Mouse (Mus musculus) hindbrain, embryonic 15.5 days (tissue): ENCODE results near the gene Zbtb20. TPM values are rescaled to one million over a fixed set of nuclear protein-coding genes. Genes with fewer than 3 reads are reported as not detected.

ENCODE experiments used
- ATAC-seq: fragments of 200-750 bp; cut with Nextera tagmentation; 2 replicates; pipeline ENCODE4 v1.8.0; 2017; ENCODE audit warnings: low read depth, moderate number of reproducible peaks, moderate TSS enrichment; ENCODE audit not compliant: low FRiP score
- H3K27ac ChIP-seq: fragments of 300-500 bp; sonication (generic); replicated peaks from 2 replicates; pipeline ENCODE4 v1.5.1; 2015; ENCODE audit warnings: mild to moderate bottlenecking, inconsistent platforms
- H3K27me3 ChIP-seq: fragments of 300-500 bp; sonication (generic); 2 replicates; pipeline ENCODE4 v1.6.1; 2015; ENCODE audit warnings: control low read depth, inconsistent platforms
- H3K36me3 ChIP-seq: fragments of 300-500 bp; sonication (generic); 2 replicates; pipeline ENCODE4 v1.6.1; 2015; ENCODE audit warnings: control low read depth, inconsistent platforms
- H3K4me1 ChIP-seq: fragments of 300-500 bp; sonication (generic); replicated peaks from 2 replicates; pipeline ENCODE4 v1.6.1; 2015; ENCODE audit warnings: control low read depth, inconsistent platforms
- H3K4me2 ChIP-seq: fragments of 300-500 bp; sonication (generic); 2 replicates; pipeline ENCODE4 v1.6.1; 2015; ENCODE audit warnings: moderate library complexity, mild to moderate bottlenecking, inconsistent platforms
- H3K4me3 ChIP-seq: fragments of 300-500 bp; sonication (generic); 2 replicates; pipeline ENCODE4 v1.5.1; 2015; ENCODE audit warnings: mild to moderate bottlenecking, inconsistent platforms
- H3K9ac ChIP-seq: fragments of 300-500 bp; sonication (generic); 2 replicates; pipeline ENCODE4 v1.6.1; 2015; ENCODE audit warnings: inconsistent platforms
- H3K9me3 ChIP-seq: fragments of 300-500 bp; sonication (generic); 2 replicates; pipeline ENCODE4 v1.6.1; 2016; ENCODE audit warnings: control low read depth, inconsistent platforms
- WGBS: fragments of 180-500 bp; shearing (Covaris S2); methylation state at CpG from one replicate; pipeline ENCODE4 v1.1.7; 2015; 5-methylcytosine and 5-hydroxymethylcytosine counted together
- polyA plus RNA-seq: library from polyadenylated mRNA; unstranded; fragments of >200 nt; fragmentation: Nextera tagmentation; extraction: Ambion mirVana; gene quantifications from 2 replicates; pipeline ENCODE4 v1.2.1, GENCODE M21; 2015

The Zbtb20 gene
- polyA plus RNA-seq, 1 experiment from 2014 or later = 60.9 TPM

- Histone ChIP-seq H3K4me3 (no peak overlapping the region), H3K4me1 (no peaks in the 10 kb centered on the region), H3K9me3 (no peaks in the 10 kb centered on the region), H3K4me2 (no peak overlapping the region), H3K9ac (no peak overlapping the region), H3K36me3 (no peaks in the 10 kb centered on the region), H3K27me3 (no peaks in the 10 kb centered on the region), H3K27ac (no peak overlapping the region)
- 19% methylated on average over 2 of the region's 2 CpGs for WGBS
- no peak for ATAC-seq
These were observed 296.5 kb downstream of the Zbtb20 start for GRCm38 (mm10) chr16:43172139-43172538.

GRCm38 (mm10) chr16:43172912-43173311 lies 297.2 kb downstream of the Zbtb20 start:
- H3K9me3 ChIP-seq = no peaks in the 10 kb centered on the region

GRCm38 (mm10) chr16:43174815-43175214 lies 299.1 kb downstream of the Zbtb20 start:
- Histone ChIP-seq H3K27me3 (no peaks in the 10 kb centered on the region), H3K9me3 (no peaks in the 10 kb centered on the region), H3K4me1 (no peaks in the 10 kb centered on the region), H3K36me3 (no peaks in the 10 kb centered on the region), H3K9ac (no peak overlapping the region), H3K4me3 (no peak overlapping the region), H3K27ac (no peak overlapping the region), H3K4me2 (no peak overlapping the region)
- no peak for ATAC-seq
- WGBS = 91% methylated on average over 2 of the region's 2 CpGs

More at GRCm38 (mm10) chr16:43172912-43173311, 297.2 kb downstream of the Zbtb20 start:
- peak; percentile 59; the same call in 1 of the 2 replicates for ATAC-seq
- Histone ChIP-seq H3K4me3 (no peak overlapping the region), H3K27me3 (no peaks in the 10 kb centered on the region), H3K4me1 (no peaks in the 10 kb centered on the region), H3K36me3 (no peaks in the 10 kb centered on the region), H3K27ac (no peak overlapping the region), H3K9ac (no peak overlapping the region), H3K4me2 (no peak overlapping the region)
- WGBS = 67% methylated on average over 1 of the region's 1 CpGs

GRCm38 (mm10) chr16:43181038-43181437 lies 305.4 kb downstream of the Zbtb20 start:
- Histone ChIP-seq H3K27me3 (no peaks in the 10 kb centered on the region), H3K9me3 (no peaks in the 10 kb centered on the region), H3K4me1 (no peaks in the 10 kb centered on the region)

GRCm38 (mm10) chr16:43190390-43190789 lies 314.7 kb downstream of the Zbtb20 start:
- Histone ChIP-seq H3K9me3 (no peaks in the 10 kb centered on the region), H3K36me3 (no peaks in the 10 kb centered on the region), H3K4me2 (no peak overlapping the region), H3K27ac (no peak overlapping the region), H3K9ac (no peak overlapping the region), H3K27me3 (no peaks in the 10 kb centered on the region), H3K4me1 (no peaks in the 10 kb centered on the region), H3K4me3 (no peak overlapping the region)
- no peak for ATAC-seq
- 97% methylated on average over 1 of the region's 1 CpGs for WGBS

More at GRCm38 (mm10) chr16:43181038-43181437, 305.4 kb downstream of the Zbtb20 start:
- no peaks in the 10 kb centered on the region for H3K36me3 ChIP-seq
- H3K9ac ChIP-seq = no peak overlapping the region
- H3K27ac ChIP-seq = no peak overlapping the region
- WGBS = 93% methylated on average over 1 of the region's 1 CpGs
- no peak for ATAC-seq
- H3K4me2 ChIP-seq = no peak overlapping the region
- no peak overlapping the region for H3K4me3 ChIP-seq

- no peak overlapping the region for H3K27ac ChIP-seq
- H3K9me3 ChIP-seq = no peaks in the 10 kb centered on the region
- no peaks in the 10 kb centered on the region for H3K36me3 ChIP-seq
- no peaks in the 10 kb centered on the region for H3K27me3 ChIP-seq
- no peak for ATAC-seq
- H3K9ac ChIP-seq = no peak overlapping the region
- H3K4me1 ChIP-seq = no peaks in the 10 kb centered on the region
- WGBS = 85% methylated on average over 9 of the region's 9 CpGs
- H3K4me2 ChIP-seq = no peak overlapping the region
- no peak overlapping the region for H3K4me3 ChIP-seq
These were observed 315.6 kb downstream of the Zbtb20 start for GRCm38 (mm10) chr16:43191060-43191850.

GRCm38 (mm10) chr16:43193631-43194239 lies 318.1 kb downstream of the Zbtb20 start:
- H3K27ac ChIP-seq = no peak overlapping the region
- ATAC-seq = no peak
- 65% methylated on average over 6 of the region's 6 CpGs for WGBS
- no peaks in the 10 kb centered on the region for H3K36me3 ChIP-seq
- H3K9me3 ChIP-seq = no peaks in the 10 kb centered on the region
- H3K27me3 ChIP-seq = no peaks in the 10 kb centered on the region
- H3K4me3 ChIP-seq = no peak overlapping the region
- H3K4me1 ChIP-seq = no peaks in the 10 kb centered on the region
- H3K4me2 ChIP-seq = no peak overlapping the region
- no peak overlapping the region for H3K9ac ChIP-seq

- no peak overlapping the region for H3K27ac ChIP-seq
- no peaks in the 10 kb centered on the region for H3K9me3 ChIP-seq
- H3K4me1 ChIP-seq = no peaks in the 10 kb centered on the region
- no peak overlapping the region for H3K4me3 ChIP-seq
- no peaks in the 10 kb centered on the region for H3K27me3 ChIP-seq
- 77% methylated on average over 4 of the region's 4 CpGs for WGBS
- no peaks in the 10 kb centered on the region for H3K36me3 ChIP-seq
- H3K9ac ChIP-seq = no peak overlapping the region
- no peak for ATAC-seq
- no peak overlapping the region for H3K4me2 ChIP-seq
These were observed 341.8 kb downstream of the Zbtb20 start for GRCm38 (mm10) chr16:43217336-43218006.

GRCm38 (mm10) chr16:43219367-43219766 lies 343.7 kb downstream of the Zbtb20 start:
- H3K4me1 ChIP-seq = no peaks in the 10 kb centered on the region
- no peak overlapping the region for H3K4me2 ChIP-seq
- H3K9ac ChIP-seq = no peak overlapping the region
- ATAC-seq = no peak
- no peaks in the 10 kb centered on the region for H3K27me3 ChIP-seq
- H3K9me3 ChIP-seq = no peaks in the 10 kb centered on the region
- H3K27ac ChIP-seq = no peak overlapping the region
- no peak overlapping the region for H3K4me3 ChIP-seq
- WGBS = 89% methylated on average over 1 of the region's 1 CpGs
- H3K36me3 ChIP-seq = no peaks in the 10 kb centered on the region

GRCm38 (mm10) chr16:43221313-43221712 lies 345.6 kb downstream of the Zbtb20 start:
- no peak for ATAC-seq
- H3K4me3 ChIP-seq = no peak overlapping the region
- WGBS = 73% methylated on average over 4 of the region's 4 CpGs

GRCm38 (mm10) chr16:43230253-43230652 lies 354.6 kb downstream of the Zbtb20 start:
- Histone ChIP-seq H3K9me3 (no peaks in the 10 kb centered on the region), H3K4me3 (no peak overlapping the region)

More at GRCm38 (mm10) chr16:43221313-43221712, 345.6 kb downstream of the Zbtb20 start:
- Histone ChIP-seq H3K9ac (no peak overlapping the region), H3K4me2 (no peak overlapping the region), H3K36me3 (no peaks in the 10 kb centered on the region), H3K27me3 (no peaks in the 10 kb centered on the region), H3K4me1 (no peaks in the 10 kb centered on the region), H3K27ac (no peak overlapping the region), H3K9me3 (no peaks in the 10 kb centered on the region)

GRCm38 (mm10) chr16:43234249-43234648 lies 358.6 kb downstream of the Zbtb20 start:
- Histone ChIP-seq H3K9ac (no peak overlapping the region), H3K27ac (no peak overlapping the region), H3K36me3 (no peaks in the 10 kb centered on the region), H3K9me3 (no peaks in the 10 kb centered on the region), H3K4me1 (0 out of 2 replicates have a peak, but pooled peaks cover 5% of the 10 kb centered on the region), H3K4me2 (no peak overlapping the region), H3K4me3 (no peak overlapping the region), H3K27me3 (no peaks in the 10 kb centered on the region)
- no peak for ATAC-seq

More at GRCm38 (mm10) chr16:43230253-43230652, 354.6 kb downstream of the Zbtb20 start:
- 0 out of 2 replicates have a peak, but pooled peaks cover under 1% of the 10 kb centered on the region for H3K4me1 ChIP-seq
- H3K4me2 ChIP-seq = no peak overlapping the region
- no peaks in the 10 kb centered on the region for H3K27me3 ChIP-seq
- no peak overlapping the region for H3K27ac ChIP-seq
- no peaks in the 10 kb centered on the region for H3K36me3 ChIP-seq
- H3K9ac ChIP-seq = no peak overlapping the region
- WGBS = 63% methylated on average over 4 of the region's 4 CpGs
- ATAC-seq = no peak
